Mouse (Mus musculus): ENCODE measurements around the gene Grk4. TPM values are rescaled to one million over a fixed set of nuclear protein-coding genes. Genes with fewer than 3 reads are reported as not detected.
A peak's percentile ranks its signal among the peaks of the same experiment; 100 is the strongest.
"Not testable (repeated sequence)": the region's sequence is repeated elsewhere in the genome, so short reads cannot be mapped to it uniquely, and the experiment has no call there.

Gene Grk4
- total RNA-seq, 2 experiments from 2014 or later, result 1.6 to 3.3 TPM

GRCm38 (mm10) chr5:34695521-34695920 lies 35.3 kb downstream of the Grk4 start:
- peak; percentile 97 for ATAC-seq (ENCODE audit: poor library complexity, severe bottlenecking)

DNA sequence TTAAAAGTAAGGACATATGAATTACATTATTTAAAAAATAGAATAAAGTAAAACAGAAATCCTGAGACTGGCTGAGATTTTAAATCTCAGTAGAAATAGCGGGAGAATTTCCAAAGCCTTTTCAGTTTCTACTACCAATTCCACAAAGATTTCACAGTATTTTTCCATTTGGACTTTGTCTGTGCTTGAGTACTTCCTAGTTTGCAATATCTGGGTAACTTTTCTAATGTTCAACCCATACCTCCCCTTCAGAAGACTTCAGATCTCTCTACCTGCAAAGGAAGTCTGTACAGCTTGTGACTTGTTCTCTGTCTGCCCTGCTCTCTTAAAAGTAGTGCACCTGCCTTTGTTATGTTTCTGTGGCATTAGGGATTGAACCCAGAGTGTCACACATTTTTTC lies 48.3 kb downstream of the Grk4 start:
- ATAC-seq (ENCODE audit: poor library complexity, severe bottlenecking), result no peak

DNA sequence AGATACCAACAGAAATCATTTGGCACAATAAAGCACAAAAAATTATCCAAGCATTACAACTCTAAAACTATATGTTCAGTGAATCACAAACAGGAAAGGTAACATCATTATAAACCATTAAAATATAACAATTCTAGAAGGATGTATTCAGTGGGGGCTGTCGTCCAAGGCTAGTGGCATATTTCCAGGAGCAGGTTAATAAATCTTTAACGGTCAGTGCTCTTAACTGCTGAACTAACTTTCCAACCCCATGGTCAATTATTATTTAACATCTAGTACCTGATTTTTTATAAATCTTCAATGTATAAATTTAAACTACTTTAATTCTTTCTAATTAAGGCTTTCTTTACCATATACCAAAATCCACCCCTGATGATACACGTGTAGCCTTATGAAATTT lies 54.2 kb downstream of the Grk4 start:
- ATAC-seq (ENCODE audit: poor library complexity, severe bottlenecking), result not testable (repeated sequence)

- ATAC-seq (ENCODE audit: poor library complexity, severe bottlenecking), result no peak
Observed at GRCm38 (mm10) chr5:34714816-34715215, 54.6 kb downstream of the Grk4 start.

GRCm38 (mm10) chr5:34729141-34729540 lies 69.0 kb downstream of the Grk4 start:
- no peak for ATAC-seq (ENCODE audit: poor library complexity, severe bottlenecking)

GRCm38 (mm10) chr5:34730255-34730654 lies 70.1 kb downstream of the Grk4 start:
- ATAC-seq (ENCODE audit: poor library complexity, severe bottlenecking), result no peak

DNA sequence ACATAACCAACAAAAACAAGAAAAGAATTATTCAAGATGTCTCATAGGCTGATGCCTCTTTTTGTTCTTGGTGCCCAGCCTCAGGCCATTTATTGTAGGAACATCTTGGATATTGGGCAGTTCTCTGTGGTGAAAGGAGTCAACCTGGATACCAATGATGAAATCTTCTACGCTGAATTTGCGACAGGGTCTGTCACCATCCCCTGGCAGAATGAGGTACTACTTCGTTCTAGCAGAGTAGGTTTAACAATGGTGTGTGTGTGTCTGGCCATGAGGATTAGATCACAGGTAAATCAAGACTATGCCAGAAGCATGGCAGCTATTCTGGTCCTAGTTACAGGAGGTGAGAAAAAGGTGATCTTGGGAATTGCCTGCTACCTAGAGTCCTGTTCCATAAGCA lies 91.3 kb downstream of the Grk4 start:
- no peak for ATAC-seq (ENCODE audit: poor library complexity, severe bottlenecking)

GRCm38 (mm10) chr5:34758762-34759161 lies 98.6 kb downstream of the Grk4 start:
- ATAC-seq (ENCODE audit: poor library complexity, severe bottlenecking), result no peak

- ATAC-seq (ENCODE audit: poor library complexity, severe bottlenecking), result peak; percentile 23
Observed at GRCm38 (mm10) chr5:34760850-34761508, 100.8 kb downstream of the Grk4 start.

- ATAC-seq (ENCODE audit: poor library complexity, severe bottlenecking), result peak; percentile 96
Observed at GRCm38 (mm10) chr5:34761509-34761908, 101.3 kb downstream of the Grk4 start, which contains the start of gene Htt. Gene Htt (plus strand): TSS chr5:34761740.

GRCm38 (mm10) chr5:34761934-34762611 lies 101.9 kb downstream of the Grk4 start:
- ATAC-seq (ENCODE audit: poor library complexity, severe bottlenecking), result peak; percentile 29

GRCm38 (mm10) chr5:34771818-34772217 lies 111.6 kb downstream of the Grk4 start:
- no peak for ATAC-seq (ENCODE audit: poor library complexity, severe bottlenecking)

GRCm38 (mm10) chr5:34772696-34773245 lies 112.6 kb downstream of the Grk4 start:
- no peak for ATAC-seq (ENCODE audit: poor library complexity, severe bottlenecking)

DNA sequence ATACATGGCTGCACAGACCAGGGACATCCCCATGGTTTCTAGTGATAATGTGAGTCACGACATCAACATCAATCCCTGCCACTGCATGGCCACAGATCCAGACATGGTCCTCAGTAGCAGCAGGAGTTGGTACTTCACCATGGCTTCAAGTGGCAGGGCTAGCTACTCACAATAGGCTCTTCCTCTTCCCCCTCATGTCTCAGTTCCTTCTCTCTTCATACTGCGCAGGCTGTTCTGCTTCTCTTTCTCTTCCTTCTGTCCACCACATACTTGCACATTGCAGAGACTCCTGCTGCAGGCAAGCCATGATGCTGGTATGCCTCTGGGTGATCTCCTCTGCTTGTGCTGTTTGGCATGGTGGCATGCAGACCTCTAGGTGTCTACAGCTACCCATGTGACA lies 113.2 kb downstream of the Grk4 start:
- ATAC-seq (ENCODE audit: poor library complexity, severe bottlenecking), result peak; percentile 91

GRCm38 (mm10) chr5:34785027-34785426 lies 124.8 kb downstream of the Grk4 start:
- ATAC-seq (ENCODE audit: poor library complexity, severe bottlenecking), result no peak

DNA sequence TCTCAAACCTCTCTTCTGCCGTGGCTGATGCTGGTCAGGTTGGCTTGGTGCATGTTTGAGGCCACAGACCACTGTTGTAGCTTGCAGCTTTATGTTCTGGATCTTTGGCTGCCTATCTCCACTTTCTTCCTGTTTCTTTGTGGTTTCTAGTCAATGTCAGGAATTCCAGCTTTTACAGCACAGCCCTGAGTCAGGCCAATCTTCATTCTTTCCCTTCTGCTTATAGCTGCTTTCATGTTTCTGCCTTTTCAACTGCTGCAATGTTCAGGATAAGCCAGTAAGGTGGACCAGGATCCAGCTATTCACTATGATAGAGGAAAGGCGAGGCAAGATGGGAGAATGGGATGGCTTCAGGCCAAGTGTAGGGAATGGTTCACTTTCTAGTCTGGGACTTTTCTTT lies 131.0 kb downstream of the Grk4 start:
- no peak for ATAC-seq (ENCODE audit: poor library complexity, severe bottlenecking)

- no peak for ATAC-seq (ENCODE audit: poor library complexity, severe bottlenecking)
Observed at GRCm38 (mm10) chr5:34800292-34800953, 140.2 kb downstream of the Grk4 start.

Other genes starting within 250 kb of the Grk4 start
- gene Tnip2, start 146.4 kb upstream of the Grk4 start, total RNA-seq (2015), result 10.9 and 12.1 TPM in 2 replicates
- gene Tnip2, start 146.4 kb upstream of the Grk4 start, total RNA-seq (2017), result 34.4 and 41.3 TPM in 2 replicates
- 34.7 and 38.5 TPM in 2 replicates for gene Sh3bp2, start 134.5 kb upstream of the Grk4 start, total RNA-seq (2015)
- 48.1 and 60.7 TPM in 2 replicates for gene Sh3bp2, start 134.5 kb upstream of the Grk4 start, total RNA-seq (2017)
- 117 and 126 TPM in 2 replicates for gene Add1, start 86.7 kb upstream of the Grk4 start, total RNA-seq (2015)
- 137 and 192 TPM in 2 replicates for gene Add1, start 86.7 kb upstream of the Grk4 start, total RNA-seq (2017)
- gene Mfsd10, start 23.2 kb upstream of the Grk4 start, total RNA-seq (2015), result 66.9 and 125 TPM in 2 replicates
- gene Mfsd10, start 23.2 kb upstream of the Grk4 start, total RNA-seq (2017), result 70.1 and 85.8 TPM in 2 replicates
- 9.4 and 10.1 TPM in 2 replicates for gene Nop14, start 231 bp upstream of the Grk4 start, total RNA-seq (2015)
- gene Nop14, start 231 bp upstream of the Grk4 start, total RNA-seq (2017), result 15.6 and 19.2 TPM in 2 replicates
- 15.2 and 15.4 TPM in 2 replicates for gene Htt, start 101.4 kb downstream of the Grk4 start, total RNA-seq (2015)
- 15.4 and 16.3 TPM in 2 replicates for gene Htt, start 101.4 kb downstream of the Grk4 start, total RNA-seq (2017)
- gene Msantd1, start 247.6 kb downstream of the Grk4 start, total RNA-seq (2015), result 0.80 and 1.2 TPM in 2 replicates
- gene Msantd1, start 247.6 kb downstream of the Grk4 start, total RNA-seq (2017), result 0.44 TPM in 1 of 2 replicates, not detected in the other

Data from megakaryocyte, adult 5-6 weeks (primary cell).